Mouse (Mus musculus): ENCODE data around the gene Lcmt2.
A peak's percentile ranks its signal among the peaks of the same experiment; 100 is the strongest.
"Not testable (repeated sequence)": the region's sequence is repeated elsewhere in the genome, so short reads cannot be mapped to it uniquely, and the experiment has no call there.

Gene Lcmt2

DNA sequence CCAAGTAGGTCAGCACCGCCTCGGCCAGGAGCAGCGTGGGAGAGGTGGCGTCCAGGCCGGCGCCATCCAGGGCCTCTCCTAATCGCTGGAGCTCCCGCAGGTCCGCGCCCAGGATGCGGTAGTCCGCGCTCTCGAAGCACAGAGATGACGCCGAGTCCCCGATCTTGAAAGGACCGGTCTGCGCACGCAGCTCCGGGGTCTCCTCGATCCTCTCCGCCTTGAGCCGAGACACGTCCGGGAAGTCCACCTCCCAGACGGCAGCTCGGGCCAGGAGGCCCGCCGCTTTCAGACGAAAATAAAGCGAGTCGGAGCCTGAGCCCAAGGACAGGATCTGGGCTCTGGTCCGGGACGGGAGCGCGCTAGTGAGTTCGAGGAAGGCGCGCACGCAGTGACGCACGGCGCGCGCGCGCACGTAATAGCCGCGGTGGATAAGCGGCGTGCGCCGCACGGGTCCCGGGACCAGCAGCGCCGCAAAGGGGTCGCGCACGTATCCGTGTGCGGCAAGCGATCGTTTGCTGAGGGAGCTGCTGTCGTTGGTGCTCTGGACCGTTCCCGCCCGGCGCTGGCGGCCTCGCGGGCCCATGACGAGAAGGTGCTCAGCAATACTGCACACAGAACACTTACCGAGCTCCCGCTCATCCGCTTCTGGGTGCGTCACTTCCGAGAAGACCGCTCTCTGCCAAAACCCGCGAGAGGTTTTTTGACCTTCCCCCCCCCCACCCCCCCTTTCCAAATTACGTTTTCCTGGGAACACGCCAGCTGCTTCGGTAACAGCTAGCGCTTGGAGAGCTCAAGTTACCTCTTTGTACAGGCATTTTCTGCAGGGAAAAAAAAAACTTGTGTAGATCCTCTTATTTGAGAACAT is at the start of gene Lcmt2, which contains the start of gene Adal:
Gene Lcmt2 (minus strand): TSS at position 636 of the 865 bp plus-strand sequence.
Gene Adal (plus strand): TSS at position 411 of the 865 bp plus-strand sequence.
- peak; percentile 94 for DNase-seq (ENCODE audit: low read depth)

DNA sequence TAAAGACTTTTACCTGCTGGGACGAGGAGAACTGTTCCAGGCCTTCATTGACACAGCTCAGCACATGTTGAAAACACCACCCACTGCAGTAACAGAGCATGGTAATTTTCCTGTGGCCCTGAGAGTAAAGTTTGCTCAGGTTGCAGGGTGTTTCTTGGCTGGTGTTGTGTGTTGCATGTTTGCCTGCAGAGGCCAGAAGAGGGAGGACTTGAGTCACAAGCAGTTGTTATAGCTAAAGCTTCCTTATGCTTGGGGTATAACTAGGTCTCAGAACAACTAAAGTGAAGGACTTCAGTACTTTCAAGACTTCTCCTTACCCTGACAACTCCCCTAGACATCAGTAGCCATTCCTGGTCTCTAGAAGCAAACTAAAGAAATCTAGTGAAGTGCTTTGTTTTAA is 48.1 kb upstream of the Lcmt2 start:
- peak; percentile 21 for DNase-seq (ENCODE audit: low read depth)

DNA sequence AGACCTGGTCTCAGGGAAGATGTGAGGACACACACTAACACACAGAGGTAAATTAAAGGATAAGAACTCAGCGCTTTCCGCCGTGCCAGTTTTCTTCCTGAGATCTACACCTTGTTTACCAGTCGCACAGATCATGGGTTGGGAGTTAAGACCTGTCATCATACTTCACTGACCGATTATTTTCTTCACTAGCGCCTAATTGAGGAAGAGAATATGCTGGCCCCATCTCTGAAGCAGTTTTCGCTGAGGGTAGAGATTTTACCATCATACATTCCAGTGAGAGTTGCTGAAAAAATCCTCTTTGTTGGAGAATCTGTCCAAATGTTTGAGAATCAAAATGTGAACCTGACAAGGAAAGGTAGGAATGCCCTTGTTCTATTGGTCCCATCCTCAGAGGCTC is 43.7 kb upstream of the Lcmt2 start:
- no peak for DNase-seq (ENCODE audit: low read depth)

DNA sequence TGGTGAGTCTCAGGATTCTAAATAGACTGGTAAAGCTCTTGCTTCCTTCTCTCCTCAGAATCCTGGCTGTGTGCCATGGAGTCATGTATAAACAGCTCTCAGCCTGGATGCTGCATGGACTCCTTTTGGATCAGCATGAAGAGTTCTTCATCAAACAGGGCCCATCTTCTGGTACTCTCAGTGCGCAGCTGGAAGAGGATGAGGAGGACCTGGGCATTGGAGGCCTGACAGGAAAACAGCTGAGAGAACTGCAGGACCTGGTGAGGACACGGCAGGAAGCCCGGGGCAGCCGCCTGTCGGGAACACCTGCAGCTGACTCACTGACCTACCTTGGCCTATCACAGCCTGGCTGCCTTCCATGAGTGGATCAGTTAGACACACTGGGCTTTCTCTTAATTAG is 43.0 kb upstream of the Lcmt2 start:
- no peak for DNase-seq (ENCODE audit: low read depth)

DNA sequence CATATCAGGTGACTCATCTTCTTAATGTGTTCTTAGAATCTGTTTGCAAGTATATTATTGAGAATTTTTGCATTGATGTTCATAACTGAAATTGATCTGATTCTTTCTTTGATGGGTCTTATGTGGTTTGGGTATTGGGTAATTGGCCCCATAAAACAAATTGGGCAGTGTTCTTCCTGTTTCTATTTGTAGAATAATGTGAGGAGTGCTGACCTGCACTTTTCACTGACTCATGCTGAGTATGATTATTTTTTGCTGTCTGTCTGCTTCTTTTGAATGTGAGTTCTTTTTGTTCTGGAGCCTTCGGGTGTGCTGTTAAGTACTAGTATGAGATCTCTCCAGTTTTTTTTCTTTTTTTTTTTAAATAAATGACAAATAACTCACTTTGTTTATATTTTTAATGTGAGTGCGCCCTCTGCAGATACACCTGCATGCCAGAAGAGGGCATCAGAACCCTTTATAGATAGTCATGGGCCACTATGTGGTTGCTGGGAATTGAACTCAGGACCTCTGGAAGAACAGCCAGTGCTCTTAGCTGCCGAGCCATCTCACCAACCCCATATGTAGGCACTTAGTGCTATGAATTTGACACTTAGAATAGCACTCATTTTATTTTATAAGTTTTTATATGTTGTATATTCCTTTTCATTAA is 38.5 kb upstream of the Lcmt2 start:
- DNase-seq (ENCODE audit: low read depth): peak; percentile 46

DNA sequence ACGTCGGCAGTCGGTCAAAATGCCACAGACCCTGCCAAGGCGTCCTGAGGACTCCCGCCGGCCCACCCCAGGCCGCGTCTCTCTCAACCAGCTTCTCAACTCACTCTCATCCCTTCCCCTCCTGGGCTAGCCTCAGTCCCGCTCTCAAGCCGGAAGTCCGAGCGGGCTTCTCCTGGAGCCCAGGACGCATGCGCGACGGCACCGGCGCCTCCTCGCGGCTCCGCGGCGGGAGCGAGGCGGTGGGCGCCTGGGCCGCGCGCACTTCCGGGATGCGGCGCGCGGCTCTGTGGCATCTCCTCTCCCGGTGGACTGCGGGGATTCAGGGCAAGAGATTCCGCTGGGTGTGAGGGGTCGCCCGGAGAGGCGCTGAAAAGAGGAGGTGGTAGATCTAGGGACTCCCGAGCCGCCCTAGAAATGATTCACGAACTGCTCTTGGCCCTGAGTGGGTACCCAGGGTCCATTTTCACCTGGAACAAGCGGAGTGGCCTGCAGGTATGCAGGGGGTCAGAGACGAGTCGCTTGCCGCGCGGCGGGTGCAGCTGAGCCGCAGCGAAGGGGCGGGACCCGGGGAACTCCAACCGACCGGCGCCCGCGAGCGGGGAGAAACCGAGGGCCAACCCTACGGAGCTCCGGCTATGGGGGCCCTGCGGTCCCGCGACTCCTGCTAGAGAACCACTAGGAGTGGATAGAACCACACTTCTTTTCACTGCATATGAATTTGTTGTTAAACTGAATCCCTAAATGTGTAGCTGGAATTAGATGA is 30.7 kb upstream of the Lcmt2 start, which contains the start of gene Zscan29:
Gene Zscan29 (minus strand): TSS at position 146 of the 763 bp plus-strand sequence.
- peak; percentile 95 for DNase-seq (ENCODE audit: low read depth)

DNA sequence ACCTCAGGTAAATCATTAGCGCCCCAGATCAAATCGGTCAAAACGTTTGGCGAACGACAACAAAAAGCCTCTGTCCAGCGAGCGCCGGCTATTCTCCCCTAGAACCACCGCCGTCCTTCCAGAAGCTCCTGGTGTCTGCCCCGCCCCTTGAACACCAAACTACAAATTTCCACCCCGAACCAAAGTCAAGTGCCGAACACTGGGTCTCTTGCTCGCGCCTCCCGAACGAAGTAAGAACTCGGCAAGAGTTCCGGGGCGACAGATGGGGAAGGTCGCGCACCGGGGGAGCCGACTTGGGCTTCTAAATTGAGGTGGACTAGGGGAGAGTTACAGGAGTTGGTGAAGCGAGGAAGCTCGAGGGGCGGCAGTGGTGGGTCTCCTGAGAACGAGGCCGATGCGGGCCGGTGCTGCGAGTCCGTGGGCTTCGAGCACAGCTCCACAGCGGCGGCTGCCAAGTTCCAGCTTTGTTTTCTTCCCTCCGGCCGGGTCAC is 30.1 kb upstream of the Lcmt2 start, which contains the start of gene Tubgcp4:
Gene Tubgcp4 (plus strand): TSS at position 174 of the 491 bp plus-strand sequence.
- DNase-seq (ENCODE audit: low read depth): peak; percentile 73

DNA sequence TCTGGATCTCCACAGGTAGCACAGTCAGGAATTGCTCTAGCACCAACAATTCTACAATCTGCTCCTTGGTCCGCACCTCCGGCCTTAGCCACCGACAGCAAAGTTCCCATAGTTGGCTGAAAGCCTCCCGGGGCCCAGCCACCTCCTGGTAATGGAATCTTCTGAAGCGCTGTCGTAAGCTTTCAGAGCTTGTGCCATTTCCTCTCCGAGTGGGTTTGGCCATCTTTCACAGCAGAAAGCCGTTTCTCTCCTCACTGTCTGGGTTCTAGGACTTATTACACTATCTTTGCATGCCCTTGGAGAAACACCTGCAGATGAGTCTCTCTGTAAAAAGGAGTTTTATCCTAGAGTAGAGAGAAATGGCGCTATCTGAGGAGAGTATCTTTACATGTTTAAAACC is 29.4 kb upstream of the Lcmt2 start:
- peak; percentile 68 for DNase-seq (ENCODE audit: low read depth)

DNA sequence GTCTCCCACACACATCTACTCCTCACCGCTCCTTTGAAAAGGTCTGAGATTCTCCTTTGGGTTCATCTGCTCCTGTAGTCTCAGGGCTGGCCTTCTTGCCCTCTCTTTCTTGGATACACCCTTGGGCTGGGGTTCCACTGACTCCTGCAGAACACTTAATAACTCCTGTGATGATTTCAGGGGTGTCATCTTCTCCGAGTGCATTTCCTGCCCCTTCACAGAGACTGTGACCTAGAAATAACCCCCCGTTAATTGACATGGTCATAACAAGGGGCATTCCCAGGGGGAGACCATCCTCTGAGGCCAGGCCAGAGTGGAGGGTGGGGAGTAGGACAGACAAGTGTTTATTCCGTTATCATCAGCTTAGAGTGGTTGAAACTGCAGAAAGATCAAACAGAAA is 28.7 kb upstream of the Lcmt2 start:
- peak; percentile 41 for DNase-seq (ENCODE audit: low read depth)

DNA sequence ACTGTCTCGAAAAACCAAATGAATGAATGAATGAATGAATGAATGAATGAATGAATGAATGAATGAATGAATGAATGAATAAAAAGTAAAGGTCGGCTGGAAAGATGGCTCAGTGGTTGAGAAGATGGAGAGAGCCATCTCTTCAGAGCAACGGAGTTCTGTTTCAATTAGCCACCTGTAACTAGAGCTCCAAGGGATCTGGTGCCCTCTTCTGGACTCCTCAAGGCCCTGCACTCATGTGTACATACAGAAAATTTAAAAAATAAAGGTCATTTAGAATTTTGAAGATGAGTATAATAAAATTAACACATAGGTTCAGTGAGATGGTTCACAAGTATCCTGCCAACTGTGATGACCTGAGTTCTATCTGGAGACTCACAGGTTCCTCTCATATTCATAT is 12.6 kb upstream of the Lcmt2 start:
- DNase-seq (ENCODE audit: low read depth): peak; percentile 41

DNA sequence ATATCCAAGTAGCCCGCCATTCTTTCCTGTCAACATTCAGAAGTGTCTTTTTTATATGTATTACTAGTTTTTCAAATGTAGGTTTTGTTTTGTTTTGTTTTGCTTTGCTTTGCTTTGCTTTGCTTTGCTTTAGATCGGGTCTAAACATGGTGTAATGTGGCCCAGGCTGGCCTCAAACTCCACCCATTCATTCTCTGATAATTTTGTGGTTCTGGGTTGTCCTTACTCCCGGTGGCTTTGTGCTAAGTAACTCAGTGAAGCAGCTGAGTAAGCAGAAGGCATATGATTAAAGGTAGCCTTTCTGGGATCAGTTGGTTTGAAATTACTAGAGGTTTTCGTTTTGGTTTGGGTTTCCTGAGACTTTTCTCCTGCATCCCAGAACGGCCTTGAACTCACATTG is 9.2 kb upstream of the Lcmt2 start:
- no peak for DNase-seq (ENCODE audit: low read depth)

DNA sequence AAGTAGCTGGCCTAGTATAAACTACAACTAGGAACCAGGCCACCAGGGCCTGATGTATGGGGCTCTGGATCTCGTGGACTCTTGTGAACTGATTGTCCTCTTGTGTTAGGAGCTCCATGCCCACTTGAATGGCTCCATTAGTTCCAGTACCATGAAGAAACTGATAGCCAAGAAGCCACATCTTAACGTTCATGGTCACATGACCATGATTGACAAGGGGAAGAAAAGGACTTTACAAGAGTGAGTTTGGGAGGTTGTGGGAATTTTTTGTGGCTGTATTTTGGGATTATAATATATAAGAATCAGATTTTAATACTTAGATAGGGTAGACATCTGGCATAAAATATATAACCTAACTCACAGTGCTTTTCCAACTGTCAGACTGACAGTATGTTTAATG is 2.0 kb upstream of the Lcmt2 start:
- no peak for DNase-seq (ENCODE audit: low read depth)

DNA sequence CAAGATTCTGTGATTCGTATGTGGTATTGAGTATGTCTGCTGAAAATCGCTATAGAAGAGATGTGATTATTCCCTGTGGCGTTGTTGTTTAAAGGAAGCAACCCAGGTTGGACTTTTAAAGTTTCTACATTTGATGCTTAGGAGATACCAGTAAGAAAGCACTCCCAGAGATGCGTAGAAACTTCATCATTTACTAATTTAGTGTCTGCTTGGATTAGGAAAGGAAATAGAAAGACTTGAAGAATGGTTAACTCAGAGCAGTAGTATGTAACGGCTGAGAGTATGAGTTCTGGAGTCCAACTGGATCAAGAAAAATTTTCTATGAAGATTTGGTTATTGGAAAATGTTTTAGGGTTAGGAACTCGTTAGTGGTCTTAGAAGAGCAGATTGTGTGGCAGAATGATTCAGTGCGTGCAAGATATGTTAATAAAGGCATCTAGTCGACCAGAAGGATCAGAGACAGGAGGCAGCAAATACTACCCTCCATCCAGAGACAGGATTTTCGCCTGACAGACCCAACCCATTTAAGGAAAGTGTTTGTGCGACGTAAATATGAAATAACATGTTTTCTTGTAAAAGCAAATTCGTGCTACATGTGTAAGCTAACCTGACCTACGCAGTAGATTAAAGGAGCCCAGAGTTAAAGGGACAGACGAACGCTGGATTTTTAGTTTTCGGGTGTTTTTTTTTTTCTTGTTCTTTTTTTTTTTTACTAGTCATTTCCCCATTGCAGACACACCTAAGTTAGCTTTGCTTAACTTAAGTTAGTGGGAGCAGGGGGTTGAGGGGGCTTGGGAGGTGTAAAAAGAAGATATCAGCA is 973 bp upstream of the Lcmt2 start:
- no peak for DNase-seq (ENCODE audit: low read depth)

DNA sequence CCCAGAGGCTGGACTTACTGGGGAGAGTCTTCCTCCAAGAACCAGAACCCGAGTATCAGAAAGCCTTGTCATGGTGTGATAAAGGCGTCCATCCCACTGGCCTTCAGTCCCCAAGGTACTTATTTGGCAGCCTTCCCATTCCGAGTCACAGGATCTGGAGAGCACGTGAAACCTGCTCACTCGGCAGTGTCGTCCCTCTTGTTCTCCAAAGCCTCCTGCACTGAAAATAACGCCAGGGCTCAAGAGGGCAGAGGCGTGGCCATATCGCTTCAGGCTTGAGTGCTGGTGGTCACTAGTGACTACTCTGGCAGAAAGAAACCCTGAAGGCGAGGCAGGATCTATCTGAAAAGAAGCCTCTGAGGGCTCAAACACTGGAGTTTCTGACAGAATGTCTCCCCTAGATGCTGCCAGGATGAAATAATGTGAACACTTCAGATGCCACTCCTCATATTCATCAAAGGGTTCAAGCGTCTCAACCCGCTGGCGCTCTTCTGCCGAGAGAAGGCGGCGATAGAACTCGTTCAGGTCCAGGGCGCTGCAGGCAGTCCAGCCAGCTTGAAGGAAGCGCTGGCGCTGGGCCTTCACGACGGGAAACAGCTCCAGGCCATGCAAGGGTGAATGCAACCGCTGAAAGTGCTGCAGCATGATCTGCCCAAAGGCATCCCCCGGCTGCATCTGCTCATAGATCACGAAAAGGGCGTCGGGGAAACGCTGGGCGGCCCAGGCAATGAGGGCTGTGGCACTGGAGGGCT is 1.0 kb downstream of the Lcmt2 start:
- no peak for DNase-seq (ENCODE audit: low read depth)

DNA sequence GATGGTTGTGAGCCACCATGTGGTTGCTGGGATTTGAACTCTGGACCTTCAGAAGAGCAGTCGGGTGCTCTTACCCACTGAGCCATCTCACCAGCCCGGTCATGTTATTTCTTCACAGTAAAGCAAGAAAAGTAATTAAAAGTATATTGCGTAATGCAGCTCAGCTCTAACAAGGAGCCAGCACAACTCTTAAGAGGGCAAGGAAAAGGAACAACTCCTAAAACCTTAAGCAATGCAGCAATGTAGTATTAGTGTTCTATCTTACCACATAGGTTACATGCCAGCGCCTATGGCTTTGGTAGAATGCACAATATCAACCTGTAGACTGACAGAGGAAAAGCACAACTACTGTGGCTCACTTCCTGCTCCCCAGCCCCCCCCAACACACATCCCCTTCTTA is 3.1 kb downstream of the Lcmt2 start:
- peak; percentile 27 for DNase-seq (ENCODE audit: low read depth)

DNA sequence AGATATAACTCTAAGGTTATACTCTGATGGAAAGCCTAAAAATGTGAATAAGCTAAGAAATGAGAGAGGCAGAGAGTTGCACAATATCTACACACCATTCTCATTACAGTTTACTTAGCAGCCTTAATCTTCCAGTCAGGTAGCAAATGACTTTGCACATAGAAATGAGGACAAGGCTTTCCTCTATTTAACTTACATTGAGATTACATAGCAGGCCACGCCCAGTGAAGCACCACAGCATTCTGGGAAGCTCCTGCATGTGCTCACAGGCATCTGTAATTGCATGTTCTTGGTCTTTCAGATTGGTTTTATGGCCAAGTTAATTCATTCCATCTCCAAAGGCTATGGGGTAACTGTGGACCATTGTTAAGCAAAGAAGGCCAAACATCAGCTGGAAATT is 7.6 kb downstream of the Lcmt2 start:
- DNase-seq (ENCODE audit: low read depth): no peak

DNA sequence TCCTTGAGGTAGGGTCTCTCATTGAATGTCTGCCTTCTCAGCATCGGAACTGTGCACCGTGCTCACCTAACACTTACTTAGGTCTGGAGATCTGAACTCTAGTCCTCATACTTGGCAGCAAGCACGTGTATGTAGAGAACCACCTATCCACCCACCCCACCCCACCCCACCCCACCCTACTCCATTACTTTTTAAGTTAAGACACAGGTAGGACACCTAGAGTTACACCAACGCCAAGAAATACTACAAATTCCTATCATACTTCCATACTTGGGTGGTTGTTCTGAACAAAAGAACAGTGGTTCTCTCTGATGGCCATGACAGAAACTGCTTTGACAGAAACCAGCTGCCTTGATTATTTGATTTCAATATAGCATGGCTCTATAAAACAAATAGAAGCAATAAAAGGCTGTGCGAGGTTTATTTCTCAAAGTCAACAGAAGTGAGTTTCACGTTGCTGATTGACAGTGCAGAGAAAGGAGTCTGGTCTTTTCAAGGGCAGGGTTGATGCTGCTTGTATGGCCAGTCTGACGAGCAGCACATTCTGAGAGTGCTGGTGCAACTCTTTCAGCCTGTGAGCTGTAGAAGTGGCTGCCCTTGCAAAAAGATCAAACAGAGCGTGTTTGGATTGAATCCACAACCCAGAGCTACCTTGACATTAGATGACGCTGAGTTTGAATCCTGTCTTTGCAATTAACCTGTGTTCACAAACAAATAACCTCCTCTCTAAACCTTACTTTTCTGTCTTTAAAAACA is 11.4 kb downstream of the Lcmt2 start:
- no peak for DNase-seq (ENCODE audit: low read depth)

DNA sequence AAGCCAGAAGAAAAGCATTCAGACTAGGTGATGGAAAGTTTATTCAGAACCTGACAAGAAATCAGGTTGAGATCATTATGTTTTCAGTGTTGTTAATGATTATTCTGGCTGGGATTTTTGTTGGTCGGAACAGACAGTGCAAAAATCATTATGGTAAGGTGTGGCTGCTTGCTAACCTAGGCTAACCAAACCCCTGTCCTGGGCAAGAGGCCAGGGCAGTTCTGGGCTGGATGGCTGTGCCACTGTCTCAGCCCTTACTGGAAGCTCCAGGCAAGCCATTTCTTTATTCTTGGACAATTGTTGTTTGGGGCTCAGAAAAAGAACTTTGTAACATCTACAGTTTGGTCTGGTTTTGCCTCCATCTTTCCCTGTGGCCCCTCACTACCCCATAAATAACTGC is 12.9 kb downstream of the Lcmt2 start:
- DNase-seq (ENCODE audit: low read depth): no peak

DNA sequence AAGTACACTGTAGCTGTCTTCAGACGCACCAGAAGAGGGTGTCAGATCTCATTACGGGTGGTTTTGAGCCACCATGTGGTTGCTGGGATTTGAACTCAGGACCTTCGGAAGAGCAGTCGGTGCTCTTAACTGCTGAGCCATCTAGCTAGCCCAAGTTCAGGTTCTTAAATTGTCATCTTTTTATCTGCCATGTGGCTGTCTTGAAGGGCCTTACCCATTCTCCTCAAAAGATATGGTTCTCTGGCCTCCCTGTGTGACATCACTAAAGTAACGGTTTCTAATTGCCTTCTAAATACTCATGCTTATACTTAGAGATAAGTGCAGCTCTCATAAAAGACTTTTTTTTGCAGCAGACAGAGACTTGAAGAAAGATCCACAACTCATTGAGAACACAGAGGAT is 14.2 kb downstream of the Lcmt2 start:
- DNase-seq (ENCODE audit: low read depth): not testable (repeated sequence)

DNA sequence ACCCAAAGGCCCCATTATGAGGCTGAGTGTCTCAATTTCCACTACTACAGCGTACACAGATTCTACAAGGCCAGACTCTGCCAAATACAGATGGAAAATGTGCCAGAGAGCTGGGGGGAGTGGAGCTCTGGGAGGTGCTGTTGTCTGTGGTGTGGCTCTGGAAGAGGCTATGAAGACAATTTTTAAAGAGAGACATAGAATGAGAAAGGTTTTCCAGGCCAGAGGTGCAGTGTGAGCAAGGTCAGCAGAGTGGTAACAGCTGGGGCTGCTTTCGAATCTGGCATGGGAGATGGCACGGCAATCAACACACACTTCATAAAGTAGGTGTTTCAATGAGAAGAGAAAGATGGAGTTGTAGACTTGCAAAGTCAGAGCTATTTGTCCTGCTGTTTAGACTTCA is 21.2 kb downstream of the Lcmt2 start:
- no peak for DNase-seq (ENCODE audit: low read depth)
